Mouse (Mus musculus) MEL (cell line): ENCODE data around the gene Spout1. TPM values are rescaled to one million over a fixed set of nuclear protein-coding genes. Genes with fewer than 3 reads are reported as not detected.

ENCODE experiments used
- DNase-seq: peaks from one replicate; pipeline ENCODE4 v3.0.0; 2011; ENCODE audit warnings: low read depth, low spot score
- H3K27ac ChIP-seq: 2 replicates; pipeline ENCODE4 v1.5.1; 2012; ENCODE audit warnings: low read depth, mild to moderate bottlenecking, control low read depth, low read length, moderate library complexity; ENCODE audit not compliant: control insufficient read depth
- H3K27me3 ChIP-seq, 2 experiments: fragments of 150-350 bp in 1 of 2; sonication (generic) in 1 of 2; 2 replicates each; pipeline ENCODE4 v1.6.1; 2012; ENCODE audit warnings: low read length in 2 of 2, mild to moderate bottlenecking in 2 of 2, improper control_type of control experiment in 1 of 2, moderate library complexity in 1 of 2; ENCODE audit not compliant: insufficient read depth in 2 of 2, control insufficient read depth in 1 of 2
- H3K36me3 ChIP-seq, 2 experiments: 2 replicates each; pipeline ENCODE4 v1.6.1; 2012 to 2014; ENCODE audit warnings: low read length in 2 of 2, improper control_type of control experiment in 1 of 2, inconsistent platforms in 1 of 2, mild to moderate bottlenecking in 1 of 2; ENCODE audit not compliant: insufficient read depth in 2 of 2, control insufficient read depth in 1 of 2
- H3K4me1 ChIP-seq, 2 experiments: fragments of 150-350 bp in 1 of 2; sonication (generic) in 1 of 2; 2 replicates each; pipeline ENCODE4 v1.6.1; 2012; ENCODE audit warnings: low read length in 2 of 2, improper control_type of control experiment in 1 of 2, mild to moderate bottlenecking in 1 of 2; ENCODE audit not compliant: insufficient read depth in 2 of 2, control insufficient read depth in 1 of 2
- H3K4me3 ChIP-seq, 2 experiments: fragments of 150-350 bp in 1 of 2; sonication (generic) in 1 of 2; 2 replicates each; pipeline ENCODE4 v1.5.1; 2012; ENCODE audit warnings: low read depth in 2 of 2, low read length in 2 of 2, mild to moderate bottlenecking in 2 of 2, moderate library complexity in 2 of 2, control low read depth in 1 of 2, improper control_type of control experiment in 1 of 2; ENCODE audit not compliant: control insufficient read depth in 1 of 2, insufficient read depth in 1 of 2
- H3K79me2 ChIP-seq: 2 replicates; pipeline ENCODE4 v1.6.1; 2012; ENCODE audit warnings: mild to moderate bottlenecking, low read length, moderate library complexity; ENCODE audit not compliant: control insufficient read depth, poor library complexity, insufficient read depth
- H3K9ac ChIP-seq: 2 replicates; pipeline ENCODE4 v1.6.1; 2012; ENCODE audit warnings: low read depth, mild to moderate bottlenecking, control low read depth, low read length, moderate library complexity; ENCODE audit not compliant: control insufficient read depth, poor library complexity, severe bottlenecking
- H3K9me3 ChIP-seq: fragments of 150-350 bp; sonication (generic); replicated peaks from 2 replicates; pipeline ENCODE4 v1.6.1; 2012; ENCODE audit warnings: mild to moderate bottlenecking, low read length, improper control_type of control experiment, moderate library complexity; ENCODE audit not compliant: insufficient read depth
- BHLHE40 ChIP-seq: IDR thresholded peaks from 2 replicates; pipeline ENCODE4 v1.6.1; 2012; ENCODE audit warnings: low read depth, mild to moderate bottlenecking, inconsistent platforms, low read length, improper control_type of control experiment, borderline replicate concordance
- CHD1 ChIP-seq: IDR thresholded peaks from 2 replicates; pipeline ENCODE4 v1.6.1; 2012; ENCODE audit warnings: low read depth, mild to moderate bottlenecking, inconsistent platforms, low read length, improper control_type of control experiment
- CHD2 ChIP-seq: IDR thresholded peaks from 2 replicates; pipeline ENCODE4 v1.6.1; 2011; ENCODE audit warnings: low read length, improper control_type of control experiment
- CTCF ChIP-seq, 3 experiments: IDR thresholded peaks in 2 of 3; conservative IDR thresholded peaks in 1 of 3; 2 replicates each; pipeline ENCODE4 v1.5.1; 2011 to 2012; ENCODE audit warnings: low read length in 3 of 3, low read depth in 2 of 3, mild to moderate bottlenecking in 2 of 3, improper control_type of control experiment in 1 of 3, inconsistent platforms in 1 of 3, mixed read lengths in 1 of 3, moderate library complexity in 1 of 3; ENCODE audit not compliant: control insufficient read depth in 1 of 3, insufficient read depth in 1 of 3, poor library complexity in 1 of 3, severe bottlenecking in 1 of 3
- E2F4 ChIP-seq: IDR thresholded peaks from 2 replicates; pipeline ENCODE4 v1.6.1; 2011; ENCODE audit warnings: low read depth, low read length, improper control_type of control experiment, borderline replicate concordance
- MAFK ChIP-seq: IDR thresholded peaks from 2 replicates; pipeline ENCODE4 v1.6.1; 2011; ENCODE audit warnings: low read depth, mild to moderate bottlenecking, low read length, improper control_type of control experiment, borderline replicate concordance
- MAX ChIP-seq: IDR thresholded peaks from 2 replicates; pipeline ENCODE4 v1.6.1; 2011; ENCODE audit warnings: low read length, improper control_type of control experiment
- MEF2A ChIP-seq: IDR thresholded peaks from 2 replicates; pipeline ENCODE4 v1.6.1; 2014; ENCODE audit warnings: low read depth, mild to moderate bottlenecking, inconsistent platforms, low read length, improper control_type of control experiment; ENCODE audit not compliant: poor library complexity, insufficient replicate concordance, severe bottlenecking; ENCODE audit errors: extremely low read depth
- MXI1 ChIP-seq: IDR thresholded peaks from 2 replicates; pipeline ENCODE4 v1.6.1; 2011; ENCODE audit warnings: mild to moderate bottlenecking, low read depth, low read length, improper control_type of control experiment
- POLR2AphosphoS2 ChIP-seq: IDR thresholded peaks from 2 replicates; pipeline ENCODE4 v1.6.1; 2011; ENCODE audit warnings: low read length, improper control_type of control experiment
- POLR2AphosphoS5 ChIP-seq: IDR thresholded peaks from 2 replicates; pipeline ENCODE4 v1.6.1; 2012; ENCODE audit warnings: low read depth, borderline replicate concordance, mild to moderate bottlenecking, inconsistent platforms, low read length, moderate library complexity, mixed read lengths
- RAD21 ChIP-seq: IDR thresholded peaks from 2 replicates; pipeline ENCODE4 v1.6.1; 2011; ENCODE audit warnings: mild to moderate bottlenecking, low read depth, low read length, improper control_type of control experiment
- SIN3A ChIP-seq: IDR thresholded peaks from 2 replicates; pipeline ENCODE4 v1.6.1; 2012; ENCODE audit warnings: low read length, improper control_type of control experiment, inconsistent platforms
- SMC3 ChIP-seq: IDR thresholded peaks from 2 replicates; pipeline ENCODE4 v1.6.1; 2011; ENCODE audit warnings: low read depth, low read length, improper control_type of control experiment
- TAL1 ChIP-seq: IDR thresholded peaks from 2 replicates; pipeline ENCODE4 v1.6.1; 2012; ENCODE audit warnings: mild to moderate bottlenecking, inconsistent platforms, low read length, moderate library complexity, mixed read lengths
- TBP ChIP-seq: IDR thresholded peaks from 2 replicates; pipeline ENCODE4 v1.8.0; 2011; ENCODE audit warnings: low read depth, low read length, improper control_type of control experiment
- TCF12 ChIP-seq: IDR thresholded peaks from 2 replicates; pipeline ENCODE4 v1.6.1; 2014; ENCODE audit warnings: low read depth, mild to moderate bottlenecking, inconsistent platforms, low read length, improper control_type of control experiment, moderate library complexity
- USF2 ChIP-seq, 2 experiments: IDR thresholded peaks; 2 replicates each; pipeline ENCODE4 v1.6.1; 2011 to 2012; ENCODE audit warnings: improper control_type of control experiment in 2 of 2, low read length in 2 of 2, borderline replicate concordance in 1 of 2, inconsistent platforms in 1 of 2, low read depth in 1 of 2, mild to moderate bottlenecking in 1 of 2; ENCODE audit not compliant: insufficient read depth in 1 of 2
- ZC3H11A ChIP-seq: IDR thresholded peaks from 2 replicates; pipeline ENCODE4 v1.6.1; 2012; ENCODE audit warnings: low read depth, mild to moderate bottlenecking, inconsistent platforms, low read length, improper control_type of control experiment
- ZNF384 ChIP-seq: IDR thresholded peaks from 2 replicates; pipeline ENCODE4 v1.6.1; 2012; ENCODE audit warnings: low read depth, mild to moderate bottlenecking, inconsistent platforms, low read length, improper control_type of control experiment
- polyA plus RNA-seq, 2 experiments: library from polyadenylated mRNA; stranded (reverse) in 1 of 2; unstranded in 1 of 2; fragments of >175 nt in 1 of 2; fragments of >200 nt in 1 of 2; gene quantifications; 2 replicates each; pipeline versions ENCODE4 v1.2.1 to v1.2.4; 2012; ENCODE audit warnings: low replicate concordance in 2 of 2, low read depth in 1 of 2; ENCODE audit not compliant: insufficient read length in 2 of 2, insufficient read depth in 1 of 2, missing spikeins in 1 of 2
- total RNA-seq: library from RNA; depleted of rRNA; stranded (reverse); fragments of 300-350 nt; gene quantifications from 2 replicates; pipeline ENCODE4 v1.2.3, GENCODE M21; 2012

Gene Spout1
- total and polyA plus RNA-seq, 3 experiments = 83.6 to 220 (median 103) TPM

DNA sequence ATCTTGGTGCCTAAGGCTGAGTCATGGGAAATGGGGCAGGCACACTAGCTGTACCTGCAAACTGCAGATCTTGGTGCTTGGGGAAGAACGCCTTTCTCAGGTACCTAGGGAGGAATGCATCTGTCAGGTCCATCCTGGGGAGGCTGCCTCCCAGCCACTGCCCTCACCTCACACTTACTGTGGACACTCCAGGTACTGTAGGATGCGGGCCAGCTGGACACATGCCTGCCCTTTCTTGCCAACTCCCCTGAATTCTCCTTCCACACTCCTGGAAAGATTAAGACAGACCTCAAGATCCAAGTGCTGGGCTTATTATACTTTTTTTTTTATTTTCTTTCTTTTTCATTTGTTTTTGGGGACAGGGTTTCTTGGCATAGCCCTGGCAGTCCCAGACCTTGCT lies 1.7 kb downstream of the Spout1 start:
- no peak overlapping the region for H3K9ac ChIP-seq
- TF ChIP-seq TCF12 (no peak), TBP (no peak), POLR2AphosphoS2 (no peak), TAL1 (no peak), MEF2A (no peak)
- peaks cover 0 to 3% of the 10 kb centered on the region in 2 experiments; a peak in 2 of 4 replicates for H3K36me3 ChIP-seq
- H3K4me3 ChIP-seq = no peak overlapping the region
- H3K79me2 ChIP-seq = peaks cover 12% of the 10 kb centered on the region
- H3K27me3 ChIP-seq = no peaks in the 10 kb centered on the region
- H3K27ac ChIP-seq = no peak overlapping the region
- DNase-seq = no peak
- no peaks in the 10 kb centered on the region for H3K9me3 ChIP-seq
- peaks cover 0 to 7% of the 10 kb centered on the region in 2 experiments; a peak in 2 of 4 replicates for H3K4me1 ChIP-seq

DNA sequence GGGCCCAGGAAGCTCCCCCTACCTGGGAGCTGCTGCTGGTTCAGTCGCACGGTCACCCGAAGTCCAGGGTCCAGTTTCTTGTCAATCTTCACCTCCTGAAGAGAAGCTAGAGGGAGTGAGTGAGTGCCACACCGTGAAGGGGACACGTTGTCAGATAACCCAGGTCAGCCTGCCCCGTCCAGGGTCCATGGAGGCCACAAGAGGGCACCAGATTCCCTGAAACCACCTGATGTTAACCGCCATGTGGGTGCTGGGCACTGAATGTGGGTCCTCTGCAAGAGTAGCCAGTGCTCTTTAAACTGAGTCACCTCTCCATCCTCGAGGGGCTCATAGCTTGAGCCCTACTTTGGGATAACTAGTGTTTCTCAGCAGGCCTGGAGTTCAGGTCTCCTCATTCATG lies 2.4 kb downstream of the Spout1 start:
- no peak overlapping the region for H3K4me3 ChIP-seq
- H3K27me3 ChIP-seq = no peaks in the 10 kb centered on the region
- 0 out of 2 replicates have a peak, but pooled peaks have one; percentile 19 for TF ChIP-seq ZC3H11A
- no peak for TF ChIP-seq USF2 (IDR thresholded peaks at IDR 0.05; ENCODE audit: borderline replicate concordance in 1 of 2, insufficient read depth in 1 of 2, low read depth in 1 of 2, low read length in 2 of 2)
- TF ChIP-seq ZNF384 = no peak
- no peak for TF ChIP-seq MAFK
- no peak for TF ChIP-seq TAL1
- no peak for TF ChIP-seq CHD2
- no peak for TF ChIP-seq MXI1
- TF ChIP-seq CHD1 = no peak
- TF ChIP-seq CTCF (IDR thresholded peaks at IDR 0.05 in 2 of 3, conservative IDR thresholded peaks at IDR 0.05 in 1 of 3; ENCODE audit: control insufficient read depth in 1 of 3, insufficient read depth in 1 of 3, low read depth in 2 of 3, low read length in 3 of 3, poor library complexity in 1 of 3, severe bottlenecking in 1 of 3) = peak; percentile 40 to 66 (median 60); a peak in 5 of 6 replicates
- TF ChIP-seq SMC3 = peak; percentile 51
- no peak for TF ChIP-seq E2F4
- TF ChIP-seq SIN3A = no peak
- TF ChIP-seq MAX = no peak
- no peak for TF ChIP-seq BHLHE40
- TF ChIP-seq TBP = no peak
- TF ChIP-seq RAD21 = peak; percentile 50
- no peak for TF ChIP-seq POLR2AphosphoS5
- H3K36me3 ChIP-seq = peaks cover 0 to 3% of the 10 kb centered on the region in 2 experiments; a peak in 2 of 4 replicates
- no peaks in the 10 kb centered on the region for H3K9me3 ChIP-seq
- peaks cover 0 to 7% of the 10 kb centered on the region in 2 experiments; a peak in 2 of 4 replicates for H3K4me1 ChIP-seq
- DNase-seq = peak; percentile 49
- peaks cover 12% of the 10 kb centered on the region for H3K79me2 ChIP-seq
- no peak overlapping the region for H3K9ac ChIP-seq
- H3K27ac ChIP-seq = no peak overlapping the region
